Mouse (Mus musculus) heart, adult 2 months (tissue): ENCODE data around the gene A430033K04Rik. TPM values are rescaled to one million over a fixed set of nuclear protein-coding genes. Genes with fewer than 3 reads are reported as not detected.
A peak's percentile ranks its signal among the peaks of the same experiment; 100 is the strongest.

Source experiments
- DNase-seq, 2 experiments: peaks; one replicate each; pipeline ENCODE4 v3.0.0; 2021
- H3K27ac ChIP-seq: fragments of 200-600 bp; 2 replicates; pipeline ENCODE4 v1.8.1; 2022
- H3K27me3 ChIP-seq: fragments of 200-500 bp; 2 replicates; pipeline ENCODE4 v1.6.1; 2012; ENCODE audit warnings: mild to moderate bottlenecking, low read length, inconsistent platforms, mixed read lengths; ENCODE audit not compliant: control insufficient read depth, insufficient read depth
- H3K36me3 ChIP-seq: fragments of 200-500 bp; 2 replicates; pipeline ENCODE4 v1.6.1; 2012; ENCODE audit warnings: low read length, inconsistent platforms; ENCODE audit not compliant: control insufficient read depth, insufficient read depth
- H3K4me1 ChIP-seq: fragments of 200-500 bp; 2 replicates; pipeline ENCODE4 v1.6.1; 2011; ENCODE audit warnings: low read length; ENCODE audit not compliant: control insufficient read depth, insufficient read depth
- H3K4me3 ChIP-seq: fragments of 200-600 bp; 2 replicates; pipeline ENCODE4 v1.8.1; 2022
- H3K79me2 ChIP-seq: fragments of 200-500 bp; replicated peaks from 2 replicates; pipeline ENCODE4 v1.6.1; 2012; ENCODE audit warnings: mild to moderate bottlenecking, inconsistent platforms, low read length, moderate library complexity, mixed read lengths; ENCODE audit not compliant: control insufficient read depth, insufficient read depth
- H3K9ac ChIP-seq: fragments of 200-500 bp; 2 replicates; pipeline ENCODE4 v1.6.1; 2012; ENCODE audit warnings: low read depth, mild to moderate bottlenecking, control low read depth, inconsistent platforms, low read length, mixed read lengths
- CTCF ChIP-seq: fragments of 200-600 bp; IDR thresholded peaks from 2 replicates; pipeline ENCODE4 v1.8.1; 2022; ENCODE audit warnings: antibody characterized with exemption, mild to moderate bottlenecking, moderate library complexity
- EP300 ChIP-seq: fragments of 200-500 bp; IDR thresholded peaks from 2 replicates; pipeline ENCODE4 v1.6.1; 2011; ENCODE audit warnings: low read depth, low read length, control low read depth; ENCODE audit not compliant: insufficient read depth
- POLR2A ChIP-seq: fragments of 200-500 bp; IDR thresholded peaks from 2 replicates; pipeline ENCODE4 v1.6.1; 2011; ENCODE audit warnings: mild to moderate bottlenecking, low read depth, low read length, control low read depth; ENCODE audit not compliant: insufficient read depth
- WGBS: fragments of 180-500 bp; shearing (Covaris S2); methylation state at CpG from one replicate; pipeline ENCODE4 v1.1.7; 2018; 5-methylcytosine and 5-hydroxymethylcytosine counted together
- intact Hi-C: fragments of 180-260 bp; cut with DNase I; formaldehyde crosslinking; loops from one replicate; pipeline ENCODE4 v1.15.1; 2025
- polyA plus RNA-seq: library from polyadenylated mRNA; depleted of rRNA; stranded (reverse); fragments of >200 nt; gene quantifications from 2 replicates; pipeline ENCODE4 v1.2.3, GENCODE M21; 2012
- total RNA-seq, 2 experiments: library from RNA; stranded (reverse); gene quantifications; 2 replicates each; pipeline ENCODE4 v1.2.3; 2021

Gene A430033K04Rik
- total and polyA plus RNA-seq, 3 experiments, result 0.98 to 4.3 (median 3.5) TPM

DNA sequence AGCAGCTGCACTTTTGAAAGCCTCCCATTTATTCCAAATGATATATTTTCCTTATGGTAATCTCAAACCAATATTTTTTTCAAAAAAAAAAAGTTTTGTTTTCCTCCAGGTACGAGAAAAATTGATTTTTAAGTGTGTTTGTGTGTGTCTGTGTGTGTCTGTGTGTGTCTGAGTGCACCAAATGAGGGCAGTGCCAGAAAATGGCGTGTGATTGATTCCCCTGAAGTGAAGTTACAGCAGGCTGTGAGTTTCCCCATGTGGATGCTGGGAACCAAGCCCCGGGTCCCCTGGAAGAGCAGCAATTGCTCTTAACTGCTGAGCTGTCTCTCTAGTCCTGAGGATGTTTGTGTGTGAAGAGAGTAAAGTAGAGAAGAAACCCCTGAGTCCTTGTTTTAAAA lies 818 bp downstream of the A430033K04Rik start:
- H3K36me3 ChIP-seq, result peaks cover 2% of the 10 kb centered on the region; the same call in 1 of the 2 replicates
- DNase-seq, result no peak
- H3K27ac ChIP-seq, result no peak overlapping the region; the same call in 1 of the 2 replicates
- 14% methylated on average over 3 of the region's 3 CpGs for WGBS
- intact Hi-C loops, result loop anchor here (5.0 kb wide), 1 partner anchor 629 kb away; the partner anchor contains the start of gene Get4
- peaks cover 1% of the 10 kb centered on the region for H3K79me2 ChIP-seq
- peak overlapping the region; percentile 92 for H3K4me3 ChIP-seq
- peaks cover 5% of the 10 kb centered on the region for H3K4me1 ChIP-seq
- TF ChIP-seq POLR2A, result no peak
- no peak for TF ChIP-seq EP300
- TF ChIP-seq CTCF, result no peak
- peak overlapping the region; percentile 79 for H3K9ac ChIP-seq
- H3K27me3 ChIP-seq, result no peaks in the 10 kb centered on the region; the same call in 1 of the 2 replicates

- H3K27me3 ChIP-seq, result no peaks in the 10 kb centered on the region
- no peaks in the 10 kb centered on the region for H3K36me3 ChIP-seq
- intact Hi-C loops, result no loop called here
- H3K79me2 ChIP-seq, result no peaks in the 10 kb centered on the region
- H3K27ac ChIP-seq, result no peak overlapping the region
- H3K9ac ChIP-seq, result no peak overlapping the region
- no peak for TF ChIP-seq POLR2A
- no peak for TF ChIP-seq CTCF
- no peak for TF ChIP-seq EP300
- no peaks in the 10 kb centered on the region for H3K4me1 ChIP-seq
- WGBS, result 83% methylated on average over 2 of the region's 2 CpGs
- DNase-seq, result no peak
- H3K4me3 ChIP-seq, result no peak overlapping the region
Observed at GRCm38 (mm10) chr5:138636486-138636885, 13.8 kb downstream of the A430033K04Rik start.

GRCm38 (mm10) chr5:138641081-138641480 lies 18.4 kb downstream of the A430033K04Rik start:
- no peak for DNase-seq
- 92% methylated on average over 3 of the region's 3 CpGs for WGBS
- H3K79me2 ChIP-seq, result no peaks in the 10 kb centered on the region
- TF ChIP-seq CTCF, result no peak
- no peaks in the 10 kb centered on the region for H3K4me1 ChIP-seq
- H3K36me3 ChIP-seq, result no peaks in the 10 kb centered on the region; the same call in 1 of the 2 replicates
- no peak overlapping the region for H3K27ac ChIP-seq
- H3K27me3 ChIP-seq, result no peaks in the 10 kb centered on the region
- intact Hi-C loops, result no loop called here
- no peak overlapping the region for H3K9ac ChIP-seq
- no peak overlapping the region for H3K4me3 ChIP-seq

- WGBS, result 90% methylated on average over 3 of the region's 3 CpGs
- H3K79me2 ChIP-seq, result no peaks in the 10 kb centered on the region
Observed at GRCm38 (mm10) chr5:138641761-138642160, 19.1 kb downstream of the A430033K04Rik start.

DNA sequence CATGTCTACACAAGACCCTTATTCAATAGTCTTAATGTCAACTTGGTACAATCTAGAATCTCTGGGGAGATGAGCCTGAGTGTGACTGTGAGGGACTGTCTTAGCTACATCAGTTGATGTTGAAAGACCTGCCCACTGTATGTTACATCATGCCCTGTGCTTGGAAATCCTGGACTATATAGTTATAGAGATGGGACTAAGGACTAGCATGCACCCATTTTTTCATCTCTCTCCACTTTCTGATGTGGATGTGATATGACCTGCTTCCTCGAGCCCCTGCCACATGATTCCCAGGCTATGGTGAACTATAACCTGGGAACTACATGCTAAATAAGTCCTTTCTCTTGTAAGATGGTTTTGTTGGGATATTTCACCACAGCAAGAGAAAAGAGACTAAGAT lies 30.3 kb downstream of the A430033K04Rik start:
- WGBS, result 89% methylated on average over 1 of the region's 1 CpGs
- Histone ChIP-seq H3K27ac (no peak overlapping the region), H3K79me2 (no peaks in the 10 kb centered on the region), H3K9ac (no peak overlapping the region), H3K36me3 (no peaks in the 10 kb centered on the region), H3K4me3 (no peak overlapping the region), H3K27me3 (no peaks in the 10 kb centered on the region), H3K4me1 (no peaks in the 10 kb centered on the region)
- DNase-seq, result no peak
- no peak for TF ChIP-seq EP300
- TF ChIP-seq CTCF, result no peak
- no peak for TF ChIP-seq POLR2A
- intact Hi-C loops, result no loop called here

More at GRCm38 (mm10) chr5:138641761-138642160, 19.1 kb downstream of the A430033K04Rik start:
- H3K9ac ChIP-seq, result no peak overlapping the region
- H3K27ac ChIP-seq, result no peak overlapping the region
- H3K4me1 ChIP-seq, result no peaks in the 10 kb centered on the region
- H3K36me3 ChIP-seq, result no peaks in the 10 kb centered on the region; the same call in 1 of the 2 replicates
- TF ChIP-seq POLR2A (no peak), CTCF (no peak), EP300 (no peak)
- no peaks in the 10 kb centered on the region for H3K27me3 ChIP-seq
- H3K4me3 ChIP-seq, result no peak overlapping the region
- DNase-seq, result no peak
- intact Hi-C loops, result no loop called here

GRCm38 (mm10) chr5:138656477-138657156 lies 34.0 kb downstream of the A430033K04Rik start:
- 0 out of 2 replicates have a peak, but pooled peaks have one; percentile 32 for TF ChIP-seq EP300
- peak; percentile 89 for TF ChIP-seq CTCF
- no peak for TF ChIP-seq POLR2A
- no peak overlapping the region for H3K9ac ChIP-seq
- H3K27me3 ChIP-seq, result no peaks in the 10 kb centered on the region
- H3K4me3 ChIP-seq, result no peak overlapping the region
- no peaks in the 10 kb centered on the region for H3K4me1 ChIP-seq
- H3K36me3 ChIP-seq, result no peaks in the 10 kb centered on the region
- peak; percentile 30 to 49 for DNase-seq
- no peak overlapping the region for H3K27ac ChIP-seq
- intact Hi-C loops, result no loop called here
- H3K79me2 ChIP-seq, result no peaks in the 10 kb centered on the region
- 19% methylated on average over 2 of the region's 2 CpGs for WGBS
